Mouse (Mus musculus): Measurements from ENCODE around the gene Olfr15.
"Not testable (repeated sequence)": the region's sequence is repeated elsewhere in the genome, so short reads cannot be mapped to it uniquely, and the experiment has no call there.

DNA sequence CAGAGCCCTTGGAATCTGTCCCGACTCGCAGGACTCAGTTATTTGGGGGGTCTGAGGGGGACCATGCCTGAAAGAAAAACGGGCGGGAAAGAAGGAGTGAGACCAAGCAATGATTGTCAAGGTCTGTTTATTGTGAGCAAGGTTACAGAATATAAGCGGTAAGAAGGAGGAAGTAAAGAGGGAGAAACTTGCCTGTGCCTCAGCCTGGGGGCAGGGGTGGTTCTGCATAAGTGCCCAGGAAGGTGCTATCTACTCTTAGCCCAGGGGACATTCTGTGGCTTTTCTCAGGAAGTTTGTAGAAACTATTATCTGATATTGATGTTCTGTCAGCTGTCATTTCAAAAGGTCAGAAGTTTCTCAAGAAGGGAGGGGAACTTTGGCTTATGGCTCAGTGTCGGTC lies 16.0 kb upstream of the Olfr15 start:
- TF ChIP-seq POLR2A (IDR thresholded peaks at IDR 0.05; ENCODE audit: extremely low read depth, insufficient read depth, low read length); CTCF (IDR thresholded peaks at IDR 0.05; ENCODE audit: low read depth, low read length): not testable (repeated sequence)
